Mouse (Mus musculus) E14TG2a.4 (cell line): ENCODE measurements at regions not wholly inside any gene's neighbourhood (a gene's known extent, or its start where the extent isn't known, plus 50 kb on each side); places are given as distances from the start of the nearest gene placed in this dataset.

Source experiments
- H3K27me3 ChIP-seq: 2 replicates; pipeline ENCODE4 v1.6.1; 2014; ENCODE audit warnings: low read length, control low read depth; ENCODE audit not compliant: insufficient read depth
- H3K36me3 ChIP-seq: 2 replicates; pipeline ENCODE4 v1.6.1; 2014; ENCODE audit warnings: low read length, control low read depth; ENCODE audit not compliant: insufficient read depth
- H3K4me1 ChIP-seq: replicated peaks from 2 replicates; pipeline ENCODE4 v1.6.1; 2014; ENCODE audit warnings: low read depth, low read length, control low read depth
- H3K4me3 ChIP-seq: replicated peaks from 2 replicates; pipeline ENCODE4 v1.5.1; 2014; ENCODE audit warnings: mild to moderate bottlenecking, low read length
- H3K9me3 ChIP-seq: 2 replicates; pipeline ENCODE4 v1.6.1; 2014; ENCODE audit warnings: low read length, control low read depth
- CTCF ChIP-seq: conservative IDR thresholded peaks from 2 replicates; pipeline ENCODE4 v1.5.1; 2014; ENCODE audit warnings: low read length
- NANOG ChIP-seq: IDR thresholded peaks from 2 replicates; pipeline ENCODE4 v1.6.1; 2014; ENCODE audit warnings: borderline replicate concordance, low read length, mixed read lengths
- POU5F1 ChIP-seq: IDR thresholded peaks from 2 replicates; pipeline ENCODE4 v1.6.1; 2014; ENCODE audit warnings: low read length, borderline replicate concordance

- Histone ChIP-seq H3K4me3 (no peak overlapping the region), H3K9me3 (no peaks in the 10 kb centered on the region), H3K36me3 (no peaks in the 10 kb centered on the region), H3K4me1 (no peaks in the 10 kb centered on the region), H3K27me3 (no peaks in the 10 kb centered on the region)
- TF ChIP-seq CTCF: no peak
- no peak for TF ChIP-seq POU5F1
- no peak for TF ChIP-seq NANOG
Measured at GRCm38 (mm10) chr1:41427853-41428252, 622.5 kb downstream of the Tmem182 start.

GRCm38 (mm10) chr1:41431127-41431690 is 625.8 kb downstream of the Tmem182 start:
- TF ChIP-seq POU5F1 (no peak), CTCF (no peak), NANOG (no peak)

DNA sequence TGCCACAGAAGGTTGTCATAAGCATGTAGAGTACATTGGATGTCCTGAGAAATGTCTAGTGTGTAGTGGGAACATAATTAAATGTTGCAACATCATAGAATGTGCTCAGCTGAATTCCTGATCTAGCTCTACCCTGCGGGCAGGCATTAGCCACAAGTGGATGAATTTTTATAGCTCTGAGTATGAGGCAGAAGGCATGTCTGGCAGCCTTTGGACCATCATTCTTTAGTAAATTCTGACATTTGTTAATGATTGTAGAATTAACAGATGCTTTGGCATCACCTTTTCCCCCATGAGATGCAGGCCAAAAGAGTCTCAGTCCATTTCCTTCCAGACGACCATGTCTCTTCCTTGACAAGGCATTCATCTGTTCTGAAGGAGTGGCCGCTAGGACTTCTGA is 630.0 kb downstream of the Tmem182 start:
- Histone ChIP-seq H3K9me3 (no peaks in the 10 kb centered on the region), H3K4me1 (no peaks in the 10 kb centered on the region), H3K27me3 (no peaks in the 10 kb centered on the region), H3K36me3 (no peaks in the 10 kb centered on the region), H3K4me3 (no peak overlapping the region)
- TF ChIP-seq NANOG (no peak), CTCF (no peak), POU5F1 (no peak)

More at GRCm38 (mm10) chr1:41431127-41431690, 625.8 kb downstream of the Tmem182 start:
- Histone ChIP-seq H3K4me1 (no peaks in the 10 kb centered on the region), H3K9me3 (no peaks in the 10 kb centered on the region), H3K36me3 (no peaks in the 10 kb centered on the region), H3K4me3 (no peak overlapping the region), H3K27me3 (no peaks in the 10 kb centered on the region)

DNA sequence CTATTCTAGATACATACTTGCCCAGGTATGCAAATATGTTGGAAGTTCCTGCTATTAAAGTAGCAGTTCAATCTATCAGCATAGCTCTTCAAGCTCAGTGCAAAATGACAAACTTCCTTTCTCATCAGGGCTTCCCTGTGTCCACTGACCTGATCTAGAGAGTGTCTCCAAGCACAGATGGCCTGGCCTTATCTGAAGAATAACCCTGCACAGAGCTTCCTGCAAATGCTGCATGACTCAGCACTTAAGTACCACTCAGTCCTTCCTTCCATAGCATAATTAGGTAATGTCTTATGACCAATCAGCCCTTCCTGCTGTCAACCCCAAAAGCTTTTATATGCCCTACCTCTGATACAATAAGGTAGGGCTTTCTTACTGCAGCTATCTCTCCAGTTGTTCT is 644.6 kb downstream of the Tmem182 start:
- Histone ChIP-seq H3K4me1 (no peaks in the 10 kb centered on the region), H3K36me3 (no peaks in the 10 kb centered on the region), H3K27me3 (no peaks in the 10 kb centered on the region), H3K4me3 (no peak overlapping the region), H3K9me3 (no peaks in the 10 kb centered on the region)
- TF ChIP-seq POU5F1: no peak
- no peak for TF ChIP-seq NANOG
- TF ChIP-seq CTCF: no peak
